Mouse (Mus musculus) heart, embryonic 15.5 days (tissue): ENCODE results near the gene Srgap1. TPM values are rescaled to one million over a fixed set of nuclear protein-coding genes. Genes with fewer than 3 reads are reported as not detected.

ENCODE experiments used
- ATAC-seq: fragments of 200-750 bp; cut with Nextera tagmentation; replicated peaks from 2 replicates; pipeline ENCODE4 v1.8.0; 2017; ENCODE audit warnings: low read depth, moderate TSS enrichment; ENCODE audit not compliant: insufficient number of reproducible peaks, insufficient read depth, low FRiP score
- H3K27ac ChIP-seq: fragments of 300-500 bp; sonication (generic); 2 replicates; pipeline ENCODE4 v1.5.1; 2015; ENCODE audit warnings: mild to moderate bottlenecking, inconsistent platforms
- H3K27me3 ChIP-seq: fragments of 300-500 bp; sonication (generic); 2 replicates; pipeline ENCODE4 v1.6.1; 2015; ENCODE audit warnings: inconsistent platforms
- H3K36me3 ChIP-seq: fragments of 300-500 bp; sonication (generic); 2 replicates; pipeline ENCODE4 v1.6.1; 2015; ENCODE audit warnings: mild to moderate bottlenecking, inconsistent platforms
- H3K4me1 ChIP-seq: fragments of 300-500 bp; sonication (generic); replicated peaks from 2 replicates; pipeline ENCODE4 v1.6.1; 2015; ENCODE audit warnings: inconsistent platforms
- H3K4me2 ChIP-seq: fragments of 300-500 bp; sonication (generic); 2 replicates; pipeline ENCODE4 v1.6.1; 2015; ENCODE audit warnings: inconsistent platforms, mild to moderate bottlenecking, moderate library complexity
- H3K4me3 ChIP-seq: fragments of 300-500 bp; sonication (generic); 2 replicates; pipeline ENCODE4 v1.5.1; 2015; ENCODE audit warnings: mild to moderate bottlenecking, inconsistent platforms
- H3K9ac ChIP-seq: fragments of 300-500 bp; sonication (generic); 2 replicates; pipeline ENCODE4 v1.6.1; 2015; ENCODE audit warnings: mild to moderate bottlenecking, inconsistent platforms
- H3K9me3 ChIP-seq: fragments of 300-500 bp; sonication (generic); replicated peaks from 2 replicates; pipeline ENCODE4 v1.6.1; 2016; ENCODE audit warnings: inconsistent platforms
- WGBS: fragments of 180-500 bp; shearing (Covaris S2); methylation state at CpG from one replicate; pipeline ENCODE4 v1.1.7; 2015; ENCODE audit warnings: mixed read lengths; 5-methylcytosine and 5-hydroxymethylcytosine counted together
- polyA plus RNA-seq: library from polyadenylated mRNA; unstranded; fragments of >200 nt; fragmentation: Nextera tagmentation; extraction: Ambion mirVana; gene quantifications from 2 replicates; pipeline ENCODE4 v1.2.1, GENCODE M21; 2015

The Srgap1 gene
- polyA plus RNA-seq, 1 experiment from 2014 or later: 7.6 TPM

DNA sequence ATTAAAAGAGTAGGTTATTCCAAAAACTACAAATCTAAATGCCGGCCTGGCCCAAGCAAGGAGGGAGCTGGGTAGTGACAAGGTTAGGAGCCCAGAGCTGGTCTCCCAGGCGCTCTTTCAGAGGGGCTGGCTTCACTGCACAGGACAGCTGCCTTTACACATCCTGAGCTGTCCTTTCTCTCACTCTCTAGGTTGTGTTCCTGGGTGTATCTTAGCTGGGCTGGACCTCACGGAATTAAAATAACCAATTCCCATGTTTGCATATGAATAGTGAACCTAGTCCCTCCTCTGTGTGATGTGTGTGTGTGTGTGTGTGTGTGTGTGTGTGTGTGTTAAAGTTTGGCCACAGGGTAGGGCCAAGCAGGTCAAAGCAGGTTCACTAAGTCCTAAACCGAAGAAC lies 2.2 kb downstream of the Srgap1 start:
- 75% methylated on average over 4 of the region's 4 CpGs for WGBS
- H3K27me3 ChIP-seq: peaks cover 17% of the 10 kb centered on the region
- H3K4me2 ChIP-seq: peak overlapping the region; percentile 10; the same call in 1 of the 2 replicates
- H3K9me3 ChIP-seq: 0 out of 2 replicates have a peak, but pooled peaks cover 7% of the 10 kb centered on the region
- no peak overlapping the region for H3K27ac ChIP-seq
- H3K4me3 ChIP-seq: 0 out of 2 replicates have a peak overlapping the region, but pooled peaks have one; percentile 1
- no peaks in the 10 kb centered on the region for H3K36me3 ChIP-seq
- H3K4me1 ChIP-seq: peaks cover 6% of the 10 kb centered on the region; the same call in 1 of the 2 replicates
- no peak overlapping the region; the same call in 1 of the 2 replicates for H3K9ac ChIP-seq
- no peak for ATAC-seq

DNA sequence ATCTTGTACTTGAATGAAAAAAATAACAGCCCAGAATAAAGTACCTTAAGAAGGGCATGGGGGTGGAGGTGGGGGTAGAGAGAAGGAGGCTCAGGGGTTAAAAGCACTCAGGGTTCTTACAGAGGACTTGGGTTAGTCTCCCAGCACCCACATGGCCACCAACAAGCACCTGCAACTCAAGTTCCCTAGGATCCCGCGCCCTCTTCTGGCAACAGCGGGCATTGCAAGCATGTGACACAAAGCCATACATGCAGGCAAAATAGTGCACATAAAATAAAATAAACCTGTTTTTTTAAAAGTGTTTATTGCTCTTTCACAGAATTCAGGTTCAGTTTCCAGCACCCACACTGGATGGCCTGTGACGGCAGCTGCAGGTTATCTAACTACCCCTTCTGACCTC lies 6.7 kb downstream of the Srgap1 start:
- 44% methylated on average over 4 of the region's 4 CpGs for WGBS
- no peak overlapping the region for H3K9ac ChIP-seq
- H3K4me1 ChIP-seq: 0 out of 2 replicates have a peak, but pooled peaks cover 2% of the 10 kb centered on the region
- no peak for ATAC-seq
- H3K9me3 ChIP-seq: 0 out of 2 replicates have a peak, but pooled peaks cover 7% of the 10 kb centered on the region
- 0 out of 2 replicates have a peak, but pooled peaks cover 5% of the 10 kb centered on the region for H3K27me3 ChIP-seq
- H3K4me2 ChIP-seq: no peak overlapping the region
- H3K27ac ChIP-seq: no peak overlapping the region
- no peak overlapping the region for H3K4me3 ChIP-seq
- no peaks in the 10 kb centered on the region for H3K36me3 ChIP-seq

DNA sequence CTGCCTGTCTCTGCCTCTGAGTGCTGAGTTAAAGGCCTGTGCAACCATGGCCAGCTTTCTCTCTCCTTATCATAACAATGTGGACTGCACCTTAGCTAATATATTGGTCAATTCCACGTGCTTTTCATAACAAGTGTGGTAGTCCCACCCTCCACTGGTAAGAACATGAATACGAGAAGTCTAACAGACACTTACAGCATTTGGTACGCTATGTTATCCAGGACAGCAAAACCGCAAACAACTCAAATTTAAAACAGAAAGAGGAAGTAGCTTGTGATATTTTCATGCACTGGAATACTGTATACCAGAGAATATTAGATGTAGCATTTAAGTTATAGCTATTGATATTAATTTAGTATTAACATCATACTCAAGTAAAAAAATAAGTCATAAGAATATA lies 7.5 kb downstream of the Srgap1 start:
- Histone ChIP-seq H3K27me3 (0 out of 2 replicates have a peak, but pooled peaks cover 2% of the 10 kb centered on the region), H3K27ac (no peak overlapping the region), H3K4me1 (no peaks in the 10 kb centered on the region), H3K9ac (no peak overlapping the region), H3K4me2 (no peak overlapping the region), H3K36me3 (no peaks in the 10 kb centered on the region), H3K9me3 (0 out of 2 replicates have a peak, but pooled peaks cover 7% of the 10 kb centered on the region), H3K4me3 (no peak overlapping the region)
- WGBS: 90% methylated on average over 4 of the region's 4 CpGs
- no peak for ATAC-seq

DNA sequence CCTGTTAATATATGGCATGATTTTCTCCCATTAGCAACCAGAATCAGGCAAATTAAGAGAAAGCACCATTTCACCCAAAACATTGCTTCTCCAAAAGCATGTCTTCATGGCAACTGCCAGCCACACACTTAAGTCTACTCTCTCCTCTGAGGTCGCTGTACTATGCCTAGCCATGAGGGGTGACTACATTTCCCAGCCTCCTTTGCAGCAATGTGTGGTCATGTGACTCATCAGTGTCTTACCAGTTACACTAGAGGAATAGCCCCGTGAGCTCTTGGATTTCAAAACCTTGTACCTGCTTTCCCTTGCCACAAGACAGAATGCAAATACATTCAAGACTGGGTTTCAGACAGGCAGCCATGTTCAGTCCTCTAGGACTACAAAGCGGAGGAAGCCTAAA lies 8.6 kb downstream of the Srgap1 start:
- 58% methylated on average over 3 of the region's 3 CpGs for WGBS
- peak; percentile 64; the same call in 1 of the 2 replicates for ATAC-seq

DNA sequence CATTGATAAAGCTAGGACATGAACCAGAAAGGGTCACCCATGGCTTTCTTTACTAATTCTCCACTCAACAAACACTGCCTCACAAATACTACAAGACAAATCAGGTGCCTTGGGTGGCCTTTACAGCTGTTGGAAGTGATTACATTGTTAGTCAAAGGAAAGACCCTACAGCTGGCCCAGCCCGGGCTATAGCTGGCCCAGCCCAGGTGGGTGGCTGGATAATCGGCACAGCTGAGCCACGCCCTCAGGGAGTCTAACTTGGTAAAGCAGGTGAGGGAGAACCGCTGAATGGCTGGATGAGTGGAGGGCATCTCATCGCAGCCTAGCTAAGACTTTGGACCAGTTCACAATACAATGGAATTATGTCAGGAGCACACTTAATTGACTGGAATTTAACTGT lies 13.8 kb downstream of the Srgap1 start:
- ATAC-seq: no peak
- Histone ChIP-seq H3K9me3 (no peaks in the 10 kb centered on the region), H3K27me3 (peaks cover 11% of the 10 kb centered on the region), H3K36me3 (no peaks in the 10 kb centered on the region), H3K27ac (no peak overlapping the region), H3K4me3 (no peak overlapping the region), H3K4me2 (no peak overlapping the region), H3K4me1 (0 out of 2 replicates have a peak, but pooled peaks cover 2% of the 10 kb centered on the region), H3K9ac (no peak overlapping the region)
- 77% methylated on average over 5 of the region's 5 CpGs for WGBS

More for the DNA sequence above, 8.6 kb downstream of the Srgap1 start:
- Histone ChIP-seq H3K4me1 (no peaks in the 10 kb centered on the region), H3K4me2 (no peak overlapping the region), H3K27me3 (no peaks in the 10 kb centered on the region), H3K36me3 (no peaks in the 10 kb centered on the region), H3K4me3 (no peak overlapping the region), H3K9ac (no peak overlapping the region), H3K9me3 (0 out of 2 replicates have a peak, but pooled peaks cover 7% of the 10 kb centered on the region), H3K27ac (no peak overlapping the region)

DNA sequence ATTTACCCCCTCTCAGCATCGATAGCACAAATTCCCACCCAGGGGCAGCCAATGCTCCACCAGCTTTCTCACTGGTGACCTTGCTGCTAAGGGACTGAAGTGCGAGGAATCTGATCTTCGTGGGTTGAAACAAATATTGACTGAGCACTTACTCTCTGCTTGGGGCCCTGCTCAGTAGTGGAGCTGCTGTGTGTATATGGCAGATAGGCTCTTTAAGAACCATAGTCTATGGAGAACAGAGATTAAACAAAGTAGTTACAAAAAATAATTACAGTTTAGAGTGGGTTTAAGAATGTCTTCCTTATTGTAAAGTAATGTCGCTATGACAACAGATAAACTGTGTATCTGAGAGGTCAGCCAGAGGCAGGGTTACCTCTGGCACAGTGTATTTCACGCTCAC lies 16.7 kb downstream of the Srgap1 start:
- no peak overlapping the region for H3K27ac ChIP-seq
- no peak overlapping the region for H3K4me2 ChIP-seq
- H3K4me3 ChIP-seq: no peak overlapping the region
- WGBS: 75% methylated on average over 5 of the region's 5 CpGs
- H3K27me3 ChIP-seq: peaks cover 17% of the 10 kb centered on the region
- H3K36me3 ChIP-seq: no peaks in the 10 kb centered on the region
- H3K9me3 ChIP-seq: no peaks in the 10 kb centered on the region
- peaks cover 10% of the 10 kb centered on the region for H3K4me1 ChIP-seq
- no peak for ATAC-seq
- no peak overlapping the region for H3K9ac ChIP-seq

DNA sequence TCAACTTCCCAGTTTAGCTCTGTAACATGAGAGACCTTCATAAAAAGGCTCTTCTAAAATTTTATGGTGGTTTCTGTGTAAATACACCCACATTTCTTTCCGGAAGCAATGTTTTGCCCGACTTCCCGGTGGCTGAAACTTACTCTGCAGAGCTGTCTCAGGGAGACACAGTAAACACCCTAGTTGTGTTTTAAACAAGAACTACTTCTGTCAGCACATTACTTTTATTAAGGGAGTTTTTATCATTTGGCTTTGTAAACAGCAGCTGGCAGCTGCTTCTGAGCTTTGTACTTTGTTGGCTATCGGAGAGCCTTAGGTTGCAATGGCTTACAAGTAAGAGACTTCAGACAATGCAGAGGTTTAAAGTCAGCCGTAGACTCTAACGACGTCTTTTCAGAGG lies 17.4 kb downstream of the Srgap1 start:
- 63% methylated on average over 7 of the region's 7 CpGs for WGBS
- peak overlapping the region; percentile 26; the same call in 1 of the 2 replicates for H3K4me2 ChIP-seq

DNA sequence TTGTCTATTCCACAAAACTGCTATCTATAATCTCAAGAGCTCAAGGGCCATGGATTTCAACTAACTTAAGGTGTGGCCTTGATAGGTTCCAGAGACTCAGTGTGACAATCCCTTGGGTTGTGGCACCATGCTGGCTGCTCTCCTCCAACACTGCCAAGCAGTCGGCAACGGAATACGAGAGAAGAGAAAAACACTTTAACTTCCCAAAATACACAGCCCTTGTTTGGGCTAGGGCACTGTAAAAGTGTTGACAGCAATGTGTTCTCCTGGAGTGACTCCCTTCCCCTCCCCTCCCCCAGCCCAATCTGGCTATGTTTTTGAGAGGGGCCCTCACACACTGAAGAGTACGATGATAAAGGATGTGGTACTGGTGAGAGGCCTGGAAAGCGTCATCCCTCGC lies 21.9 kb downstream of the Srgap1 start:
- peaks cover 26% of the 10 kb centered on the region for H3K27me3 ChIP-seq

More for the DNA sequence above, 17.4 kb downstream of the Srgap1 start:
- H3K36me3 ChIP-seq: no peaks in the 10 kb centered on the region
- no peak overlapping the region for H3K9ac ChIP-seq
- no peak overlapping the region for H3K4me3 ChIP-seq
- H3K9me3 ChIP-seq: no peaks in the 10 kb centered on the region
- ATAC-seq: no peak
- H3K27me3 ChIP-seq: peaks cover 17% of the 10 kb centered on the region
- no peak overlapping the region for H3K27ac ChIP-seq
- H3K4me1 ChIP-seq: peaks cover 15% of the 10 kb centered on the region

DNA sequence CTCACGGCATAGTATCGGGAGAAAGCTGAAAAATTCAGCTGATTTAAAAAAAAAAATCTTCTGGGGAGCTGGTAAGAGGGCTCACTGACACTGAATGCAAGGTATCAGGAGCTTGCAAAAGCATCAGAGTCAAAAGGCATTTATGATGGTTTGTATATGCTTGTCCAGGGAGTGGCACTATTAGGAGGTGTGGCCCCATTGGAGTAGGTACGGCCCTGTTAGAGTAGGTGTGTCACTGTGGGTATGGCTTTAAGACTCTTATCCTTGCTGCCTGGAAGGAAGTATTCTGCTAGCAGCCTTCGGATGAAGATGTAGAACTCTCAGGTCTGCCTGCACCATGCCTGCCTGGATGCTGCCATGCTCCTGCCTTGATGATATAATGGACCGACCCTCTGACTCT lies 26.2 kb downstream of the Srgap1 start:
- Histone ChIP-seq H3K9me3 (0 out of 2 replicates have a peak, but pooled peaks cover 4% of the 10 kb centered on the region), H3K4me1 (peaks cover 53% of the 10 kb centered on the region), H3K27me3 (peaks cover 13% of the 10 kb centered on the region), H3K27ac (no peak overlapping the region), H3K4me3 (no peak overlapping the region), H3K36me3 (peaks cover 4% of the 10 kb centered on the region; the same call in 1 of the 2 replicates), H3K9ac (no peak overlapping the region), H3K4me2 (no peak overlapping the region)
- ATAC-seq: no peak
- WGBS: 88% methylated on average over 5 of the region's 5 CpGs

More for the DNA sequence above, 21.9 kb downstream of the Srgap1 start:
- peak; percentile 95 for ATAC-seq
- 0 out of 2 replicates have a peak, but pooled peaks cover 4% of the 10 kb centered on the region for H3K9me3 ChIP-seq
- H3K4me2 ChIP-seq: no peak overlapping the region; the same call in 1 of the 2 replicates
- H3K9ac ChIP-seq: no peak overlapping the region
- WGBS: 33% methylated on average over 6 of the region's 6 CpGs
- H3K4me3 ChIP-seq: no peak overlapping the region
- peaks cover 20% of the 10 kb centered on the region for H3K4me1 ChIP-seq
- H3K27ac ChIP-seq: no peak overlapping the region; the same call in 1 of the 2 replicates
- peaks cover 4% of the 10 kb centered on the region; the same call in 1 of the 2 replicates for H3K36me3 ChIP-seq

DNA sequence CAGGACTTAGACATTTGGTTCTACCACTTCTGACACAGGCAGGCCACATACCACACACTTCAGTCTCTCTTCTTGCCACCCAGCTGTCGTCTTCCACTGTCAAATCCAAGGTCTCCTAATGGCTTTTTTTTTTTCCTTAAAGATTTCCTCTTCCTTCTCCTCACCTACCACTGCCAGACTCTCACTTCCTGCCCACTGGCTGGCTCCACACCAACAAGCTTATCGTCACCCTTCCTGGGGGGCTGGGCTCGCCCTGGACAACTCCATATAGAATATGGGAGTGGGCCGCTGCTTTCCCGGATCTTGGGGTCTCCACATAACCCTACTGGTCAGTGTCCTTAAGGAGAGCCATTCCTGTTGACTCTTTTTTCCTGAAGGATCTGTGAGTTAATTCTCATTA lies 26.9 kb downstream of the Srgap1 start:
- 0 out of 2 replicates have a peak, but pooled peaks cover 4% of the 10 kb centered on the region for H3K9me3 ChIP-seq
- H3K4me2 ChIP-seq: no peak overlapping the region
- H3K27ac ChIP-seq: no peak overlapping the region
- H3K27me3 ChIP-seq: peaks cover 13% of the 10 kb centered on the region
- ATAC-seq: no peak
- H3K4me3 ChIP-seq: no peak overlapping the region
- 68% methylated on average over 5 of the region's 5 CpGs for WGBS
- peaks cover 4% of the 10 kb centered on the region; the same call in 1 of the 2 replicates for H3K36me3 ChIP-seq
- peaks cover 48% of the 10 kb centered on the region for H3K4me1 ChIP-seq
- no peak overlapping the region for H3K9ac ChIP-seq

DNA sequence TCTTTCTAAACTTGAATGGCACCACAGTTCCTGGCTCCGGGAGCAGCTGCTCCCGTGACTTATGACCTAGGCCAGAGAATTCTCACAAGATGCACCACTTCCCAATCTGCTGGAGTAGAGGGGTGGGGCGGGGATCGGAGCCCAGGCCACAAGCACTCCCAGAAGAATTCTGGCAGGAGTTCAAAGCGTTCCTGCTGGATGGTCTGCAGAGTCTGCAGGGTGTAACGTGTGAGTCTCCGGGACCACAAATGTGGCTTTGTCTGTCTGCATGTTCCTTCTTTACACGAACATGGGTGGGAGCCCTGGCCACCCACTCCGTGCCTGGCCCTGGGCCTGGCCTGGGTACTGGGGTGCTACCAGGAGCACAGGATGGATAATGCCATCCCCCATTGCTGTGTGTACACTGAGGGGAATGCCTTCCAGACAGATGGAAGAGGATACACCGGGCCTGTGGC lies 28.5 kb downstream of the Srgap1 start:
- Histone ChIP-seq H3K4me1 (peaks cover 38% of the 10 kb centered on the region), H3K27ac (peak overlapping the region; percentile 56), H3K9me3 (no peaks in the 10 kb centered on the region), H3K9ac (no peak overlapping the region), H3K4me3 (no peak overlapping the region), H3K36me3 (no peaks in the 10 kb centered on the region), H3K27me3 (peaks cover 13% of the 10 kb centered on the region), H3K4me2 (peak overlapping the region; percentile 35)
- WGBS: 20% methylated on average over 10 of the region's 10 CpGs
- peak; percentile 86 for ATAC-seq

DNA sequence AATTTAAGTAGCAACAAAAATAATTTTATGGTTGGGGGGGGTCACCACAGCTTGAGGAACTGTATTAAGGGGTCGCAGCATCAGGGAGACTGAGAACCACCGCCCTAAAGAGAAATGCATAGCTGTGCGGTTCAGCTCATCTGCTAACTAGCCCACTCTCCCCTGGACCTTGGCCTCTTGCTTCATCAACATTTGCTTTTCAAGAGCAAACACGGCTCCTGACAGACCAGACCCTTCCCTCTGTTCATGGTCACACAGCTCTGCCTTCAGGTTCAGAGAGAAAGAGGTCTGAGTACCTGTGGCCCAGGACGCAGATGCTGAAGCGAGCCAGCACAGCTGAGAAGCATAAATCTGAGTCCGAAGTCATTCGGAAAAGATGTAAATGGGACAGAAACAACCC lies 29.4 kb downstream of the Srgap1 start:
- Histone ChIP-seq H3K4me1 (peaks cover 38% of the 10 kb centered on the region), H3K36me3 (no peaks in the 10 kb centered on the region), H3K9ac (no peak overlapping the region), H3K27ac (no peak overlapping the region), H3K27me3 (peaks cover 13% of the 10 kb centered on the region), H3K9me3 (no peaks in the 10 kb centered on the region), H3K4me2 (no peak overlapping the region), H3K4me3 (no peak overlapping the region)
- ATAC-seq: no peak
- WGBS: 84% methylated on average over 8 of the region's 8 CpGs
